Mouse (Mus musculus) neural tube, embryonic 14.5 days (tissue): ENCODE results near the gene Ganc. TPM values are rescaled to one million over a fixed set of nuclear protein-coding genes. Genes with fewer than 3 reads are reported as not detected.

Experiments
- ATAC-seq: fragments of 200-750 bp; cut with Nextera tagmentation; 2 replicates; pipeline ENCODE4 v1.8.0; 2017; ENCODE audit warnings: low read depth, mild to moderate bottlenecking, moderate TSS enrichment, moderate library complexity
- H3K27ac ChIP-seq: fragments of 300-500 bp; sonication (generic); 2 replicates; pipeline ENCODE4 v1.5.1; 2014; ENCODE audit warnings: low read depth, mild to moderate bottlenecking, control low read depth, low read length, moderate library complexity, mixed read lengths
- H3K27me3 ChIP-seq: fragments of 300-500 bp; sonication (generic); 2 replicates; pipeline ENCODE4 v1.6.1; 2014; ENCODE audit warnings: low read length; ENCODE audit not compliant: control insufficient read depth, insufficient read depth
- H3K36me3 ChIP-seq: fragments of 300-500 bp; sonication (generic); 2 replicates; pipeline ENCODE4 v1.6.1; 2014; ENCODE audit warnings: low read length, mixed read lengths; ENCODE audit not compliant: control insufficient read depth, insufficient read depth
- H3K4me1 ChIP-seq: fragments of 300-500 bp; sonication (generic); 2 replicates; pipeline ENCODE4 v1.6.1; 2014; ENCODE audit warnings: low read length; ENCODE audit not compliant: control insufficient read depth, insufficient read depth
- H3K4me2 ChIP-seq: fragments of 300-500 bp; sonication (generic); 2 replicates; pipeline ENCODE4 v1.6.1; 2014; ENCODE audit warnings: mild to moderate bottlenecking, low read depth, low read length, control low read depth
- H3K4me3 ChIP-seq: fragments of 300-500 bp; sonication (generic); 2 replicates; pipeline ENCODE4 v1.5.1; 2014; ENCODE audit warnings: low read depth, low read length, control low read depth, mixed read lengths
- H3K9ac ChIP-seq: fragments of 300-500 bp; sonication (generic); replicated peaks from 2 replicates; pipeline ENCODE4 v1.6.1; 2014; ENCODE audit warnings: low read depth, mild to moderate bottlenecking, control low read depth, low read length, mixed read lengths
- H3K9me3 ChIP-seq: fragments of 300-500 bp; sonication (generic); 2 replicates; pipeline ENCODE4 v1.6.1; 2016; ENCODE audit warnings: low read length; ENCODE audit not compliant: control insufficient read depth
- WGBS: fragments of 180-500 bp; shearing (Covaris S2); extraction: QIAGEN DNeasy Blood & Tissue Kit; methylation state at CpG from one replicate; pipeline ENCODE4 v1.1.7; 2014; 5-methylcytosine and 5-hydroxymethylcytosine counted together
- polyA plus RNA-seq: library from polyadenylated mRNA; unstranded; fragments of >200 nt; fragmentation: Nextera tagmentation; extraction: Ambion mirVana; gene quantifications from 2 replicates; pipeline ENCODE4 v1.2.1, GENCODE M21; 2014

Ganc gene
- polyA plus RNA-seq, 1 experiment from 2014 or later, result 10.7 TPM

GRCm38 (mm10) chr2:120392406-120392805, 11.3 kb upstream of the Ganc start:
- H3K4me1 ChIP-seq, result no peaks in the 10 kb centered on the region
- H3K9me3 ChIP-seq, result no peaks in the 10 kb centered on the region
- no peak overlapping the region for H3K27ac ChIP-seq
- H3K27me3 ChIP-seq, result no peaks in the 10 kb centered on the region
- no peak overlapping the region for H3K9ac ChIP-seq
- peaks cover 50% of the 10 kb centered on the region for H3K36me3 ChIP-seq
- H3K4me2 ChIP-seq, result no peak overlapping the region
- ATAC-seq, result no peak
- no peak overlapping the region for H3K4me3 ChIP-seq

- H3K4me1 ChIP-seq, result 0 out of 2 replicates have a peak, but pooled peaks cover 2% of the 10 kb centered on the region
- no peak for ATAC-seq
- H3K36me3 ChIP-seq, result peaks cover 21% of the 10 kb centered on the region; the same call in 1 of the 2 replicates
- WGBS, result 97% methylated on average over 1 of the region's 1 CpGs
- H3K4me3 ChIP-seq, result no peak overlapping the region
- no peak overlapping the region for H3K9ac ChIP-seq
- H3K9me3 ChIP-seq, result no peaks in the 10 kb centered on the region
- H3K27ac ChIP-seq, result no peak overlapping the region
- no peaks in the 10 kb centered on the region for H3K27me3 ChIP-seq
- H3K4me2 ChIP-seq, result no peak overlapping the region
These were observed 5.7 kb upstream of the Ganc start for GRCm38 (mm10) chr2:120397951-120398350.

GRCm38 (mm10) chr2:120402813-120403212, 883 bp upstream of the Ganc start:
- H3K27me3 ChIP-seq, result no peaks in the 10 kb centered on the region
- no peaks in the 10 kb centered on the region for H3K36me3 ChIP-seq
- no peak overlapping the region for H3K27ac ChIP-seq
- H3K9me3 ChIP-seq, result no peaks in the 10 kb centered on the region
- no peak overlapping the region for H3K9ac ChIP-seq
- H3K4me2 ChIP-seq, result peak overlapping the region; percentile 77
- peak overlapping the region; percentile 77 for H3K4me3 ChIP-seq
- peaks cover 11% of the 10 kb centered on the region for H3K4me1 ChIP-seq
- WGBS, result 55% methylated on average over 3 of the region's 3 CpGs
- no peak for ATAC-seq

GRCm38 (mm10) chr2:120403986-120404822, 508 bp downstream of the Ganc start, which contains the start of gene Tmem87a:
Tmem87a (minus strand) TSS chr2:120404113.
- peak within 1 kb of the TSS; percentile 68 for H3K9ac ChIP-seq

GRCm38 (mm10) chr2:120404823-120405765, 1.4 kb downstream of the Ganc start:
- H3K27me3 ChIP-seq, result no peaks in the 10 kb centered on the region
- peak overlapping the region; percentile 87 for H3K27ac ChIP-seq
- H3K4me3 ChIP-seq, result peak overlapping the region; percentile 77
- H3K9me3 ChIP-seq, result no peaks in the 10 kb centered on the region
- peak overlapping the region; percentile 77 for H3K4me2 ChIP-seq
- H3K9ac ChIP-seq, result peak overlapping the region; percentile 68
- WGBS, result 34% methylated on average over 14 of the region's 14 CpGs
- H3K36me3 ChIP-seq, result no peaks in the 10 kb centered on the region
- peaks cover 11% of the 10 kb centered on the region for H3K4me1 ChIP-seq
- ATAC-seq, result no peak

More at GRCm38 (mm10) chr2:120403986-120404822, 508 bp downstream of the Ganc start, which contains the start of gene Tmem87a:
- H3K4me3 ChIP-seq, result peak within 1 kb of the TSS; percentile 77
- H3K36me3 ChIP-seq, result no peaks in the 10 kb centered on the region
- H3K9me3 ChIP-seq, result no peaks in the 10 kb centered on the region
- H3K4me2 ChIP-seq, result peak within 1 kb of the TSS; percentile 77
- ATAC-seq, result peak; percentile 100
- H3K27ac ChIP-seq, result peak within 1 kb of the TSS; percentile 87
- no peaks in the 10 kb centered on the region for H3K27me3 ChIP-seq
- peaks cover 11% of the 10 kb centered on the region for H3K4me1 ChIP-seq
- 1% methylated on average over 34 of the region's 34 CpGs for WGBS

GRCm38 (mm10) chr2:120411096-120411628, 7.5 kb downstream of the Ganc start:
- no peak overlapping the region for H3K27ac ChIP-seq
- H3K9ac ChIP-seq, result no peak overlapping the region
- no peaks in the 10 kb centered on the region for H3K27me3 ChIP-seq
- WGBS, result 93% methylated on average over 3 of the region's 3 CpGs
- H3K4me1 ChIP-seq, result no peaks in the 10 kb centered on the region
- no peaks in the 10 kb centered on the region for H3K9me3 ChIP-seq
- no peak overlapping the region for H3K4me3 ChIP-seq
- H3K4me2 ChIP-seq, result no peak overlapping the region
- no peak for ATAC-seq
- H3K36me3 ChIP-seq, result no peaks in the 10 kb centered on the region

- Histone ChIP-seq H3K4me2 (no peak overlapping the region), H3K9me3 (no peaks in the 10 kb centered on the region), H3K4me1 (no peaks in the 10 kb centered on the region), H3K36me3 (no peaks in the 10 kb centered on the region), H3K9ac (no peak overlapping the region), H3K27ac (no peak overlapping the region), H3K27me3 (no peaks in the 10 kb centered on the region), H3K4me3 (no peak overlapping the region)
- ATAC-seq, result no peak
These were observed 10.4 kb downstream of the Ganc start for GRCm38 (mm10) chr2:120414113-120414512.

GRCm38 (mm10) chr2:120414738-120415414, 11.2 kb downstream of the Ganc start:
- H3K27ac ChIP-seq, result no peak overlapping the region
- H3K27me3 ChIP-seq, result no peaks in the 10 kb centered on the region
- no peak for ATAC-seq
- H3K4me2 ChIP-seq, result no peak overlapping the region
- H3K4me3 ChIP-seq, result no peak overlapping the region
- H3K9me3 ChIP-seq, result no peaks in the 10 kb centered on the region
- no peaks in the 10 kb centered on the region for H3K4me1 ChIP-seq
- 69% methylated on average over 1 of the region's 1 CpGs for WGBS
- H3K36me3 ChIP-seq, result no peaks in the 10 kb centered on the region
- H3K9ac ChIP-seq, result no peak overlapping the region
